Mouse (Mus musculus) megakaryocyte, embryonic 14.5 days (primary cell): ENCODE data around the gene Atp1b3.
A peak's percentile ranks its signal among the peaks of the same experiment; 100 is the strongest.

Source experiments
- FLI1 ChIP-seq: IDR thresholded peaks from 2 replicates; pipeline ENCODE4 v1.6.1; 2012; ENCODE audit warnings: low read length, inconsistent platforms, mixed read lengths
- GATA1 ChIP-seq: IDR thresholded peaks from 3 replicates; pipeline ENCODE4 v1.6.1; 2012; ENCODE audit warnings: mixed read lengths, low read length, inconsistent platforms, borderline replicate concordance

DNA sequence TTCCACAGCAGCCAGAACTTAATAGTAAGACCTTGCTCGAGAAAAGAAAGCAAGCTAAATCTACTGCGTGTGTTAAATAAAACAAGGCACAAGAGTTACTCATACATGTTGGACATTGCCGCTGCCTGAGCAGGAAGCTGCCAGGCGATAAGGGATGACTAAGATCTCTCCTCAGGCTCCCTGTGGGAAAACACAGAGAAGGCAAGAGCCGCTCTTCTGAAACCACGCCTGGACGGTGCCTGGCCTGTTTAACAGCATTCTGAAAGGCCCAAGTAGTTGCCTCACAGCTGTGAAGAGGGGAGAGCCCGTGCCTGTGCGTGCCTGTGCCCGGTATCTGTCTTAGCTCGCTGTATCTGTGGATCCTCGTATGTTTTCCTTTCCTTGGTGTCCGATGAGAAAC, 17.2 kb upstream of the Atp1b3 start:
- TF ChIP-seq GATA1 (peak; percentile 63; the same call in 1 of the 3 replicates), FLI1 (no peak)
